Mouse (Mus musculus): ENCODE data around the gene Mlx.
A peak's percentile ranks its signal among the peaks of the same experiment; 100 is the strongest.

Mlx gene

DNA sequence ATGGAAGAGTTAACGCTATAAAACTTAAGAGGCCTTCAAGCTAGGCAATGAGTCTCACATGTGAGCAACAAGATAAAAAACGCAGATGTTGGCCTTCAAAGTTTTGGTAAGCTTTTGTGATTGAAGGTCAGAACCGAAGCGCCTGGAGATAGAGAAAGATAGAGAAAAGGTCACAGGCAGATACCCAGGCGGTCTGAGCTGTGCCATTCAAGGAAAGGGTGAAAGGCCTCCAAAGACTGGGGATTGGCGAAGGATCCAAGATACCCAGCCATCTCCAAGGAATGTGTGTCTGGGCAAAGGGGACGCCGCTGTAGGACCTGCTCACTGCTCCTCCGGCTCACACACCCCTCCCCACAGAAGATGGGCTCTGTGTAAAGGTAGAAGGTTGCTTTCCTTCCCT lies 22.1 kb upstream of the Mlx start:
- DNase-seq (ENCODE audit: low spot score in 2 of 2) = no peak

DNA sequence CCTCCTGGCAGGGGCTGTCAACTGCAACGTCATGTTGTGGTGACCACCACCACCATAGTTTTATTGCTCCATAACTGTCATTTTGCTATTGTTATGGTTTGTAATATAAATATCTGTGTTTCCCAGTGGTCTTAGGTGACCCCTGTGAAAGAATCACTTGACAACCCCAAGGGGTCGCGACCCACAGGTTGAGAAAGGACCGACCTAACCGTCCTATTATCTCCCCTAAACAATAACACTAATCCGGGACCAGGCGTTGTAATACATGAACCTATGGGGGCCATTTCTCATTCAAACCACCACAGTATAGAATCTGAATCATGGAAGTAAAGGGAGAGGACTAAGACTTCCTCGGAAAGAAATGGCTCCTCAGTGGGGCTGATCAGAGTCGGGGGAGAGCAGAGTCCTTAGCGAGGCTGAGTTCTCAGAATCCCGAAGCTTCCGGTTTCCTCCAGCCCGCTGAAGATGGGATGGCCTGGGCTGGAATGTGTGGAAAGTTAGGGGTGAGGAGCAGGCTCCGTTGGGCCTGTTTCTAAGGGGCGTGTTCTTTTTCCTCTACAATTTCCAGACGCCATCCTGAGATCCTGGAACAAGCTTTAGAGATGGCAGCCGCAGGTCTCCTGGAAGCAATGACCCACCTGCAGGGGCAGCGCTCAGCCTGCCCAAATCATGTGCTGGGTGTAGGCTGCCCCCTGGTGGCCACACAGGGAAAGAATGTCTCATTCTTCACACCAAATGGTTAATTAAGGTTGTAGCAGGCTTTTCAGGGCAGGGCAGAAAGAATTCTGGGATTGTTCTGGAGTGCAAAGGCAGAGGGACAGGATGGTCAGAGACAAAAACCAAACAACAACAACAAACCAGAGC lies 20.3 kb upstream of the Mlx start:
- peak in 1 of 2 experiments; percentile 71 for DNase-seq (ENCODE audit: low spot score in 2 of 2)

DNA sequence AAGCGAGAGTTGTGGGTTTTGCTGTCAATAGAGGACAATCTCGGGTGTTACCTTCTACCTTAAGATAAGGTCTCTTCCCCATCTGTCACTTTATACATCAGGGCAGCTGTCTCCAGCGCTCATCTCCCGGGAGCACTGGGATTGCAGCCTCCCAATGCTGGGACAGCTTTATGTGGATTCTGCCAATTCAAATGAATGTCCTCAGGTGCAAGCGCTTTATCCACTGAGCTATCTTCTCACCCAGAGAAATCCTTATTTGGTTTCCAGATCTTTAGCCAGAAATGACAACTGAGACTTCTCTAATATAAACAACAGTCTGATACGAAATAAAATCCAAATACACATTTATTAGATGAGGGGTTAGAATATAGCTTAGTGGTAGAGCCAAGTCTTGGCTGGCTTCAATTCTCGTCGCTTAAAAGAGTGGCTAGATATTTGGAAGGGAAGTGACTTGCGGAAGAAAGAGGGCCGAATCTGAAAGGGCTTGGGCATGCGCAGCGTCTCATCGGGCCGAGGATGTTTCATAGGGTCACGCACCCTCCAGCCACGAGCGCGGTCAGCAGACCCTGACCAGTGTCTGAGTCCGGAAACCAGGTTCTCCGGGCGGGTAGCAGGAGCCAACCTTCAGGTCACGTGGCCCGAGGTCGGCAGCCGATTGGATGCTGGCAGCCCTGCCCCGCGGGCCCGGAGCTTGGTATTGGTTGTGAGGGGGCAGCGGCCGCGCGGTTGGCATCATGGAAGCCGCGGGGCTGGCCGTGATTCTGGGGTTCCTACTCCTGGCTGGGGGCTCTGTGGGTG lies 17.5 kb upstream of the Mlx start, which contains the start of gene Naglu:
Gene Naglu, plus strand, starts transcription at position 622 of the 798 bp plus-strand sequence.
- DNase-seq (ENCODE audit: low spot score in 2 of 2) = peak; percentile 92 to 95

DNA sequence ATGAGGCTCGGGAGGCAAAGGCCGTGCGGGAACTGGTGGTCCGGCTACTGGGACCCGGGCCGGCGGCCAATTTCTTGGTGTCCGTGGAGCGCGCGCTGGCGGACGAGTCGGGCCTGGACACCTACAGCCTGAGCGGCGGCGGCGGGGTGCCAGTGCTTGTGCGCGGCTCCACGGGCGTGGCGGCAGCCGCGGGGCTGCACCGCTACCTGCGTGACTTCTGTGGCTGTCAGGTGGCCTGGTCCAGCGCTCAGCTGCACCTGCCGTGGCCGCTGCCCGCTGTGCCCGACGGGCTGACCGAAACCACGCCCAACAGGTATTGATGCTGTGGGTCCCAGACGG lies 16.9 kb upstream of the Mlx start:
- no peak for DNase-seq (ENCODE audit: low spot score in 2 of 2)

DNA sequence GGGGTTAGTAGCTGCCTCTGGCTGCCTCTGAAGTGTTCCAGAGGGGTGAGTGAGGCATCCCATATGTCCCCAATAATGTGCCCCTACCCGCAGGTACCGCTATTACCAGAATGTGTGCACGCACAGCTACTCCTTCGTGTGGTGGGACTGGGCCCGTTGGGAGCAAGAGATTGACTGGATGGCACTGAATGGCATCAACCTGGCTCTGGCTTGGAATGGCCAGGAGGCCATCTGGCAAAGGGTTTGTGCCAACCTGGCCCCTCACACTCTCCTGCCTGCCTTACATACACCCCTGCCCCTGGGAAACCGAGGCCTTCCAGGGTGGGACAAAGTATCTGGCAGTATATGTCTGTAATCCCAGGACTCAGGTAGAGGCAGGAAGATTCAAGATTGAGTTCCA lies 16.1 kb upstream of the Mlx start:
- no peak for DNase-seq (ENCODE audit: low spot score in 2 of 2)

DNA sequence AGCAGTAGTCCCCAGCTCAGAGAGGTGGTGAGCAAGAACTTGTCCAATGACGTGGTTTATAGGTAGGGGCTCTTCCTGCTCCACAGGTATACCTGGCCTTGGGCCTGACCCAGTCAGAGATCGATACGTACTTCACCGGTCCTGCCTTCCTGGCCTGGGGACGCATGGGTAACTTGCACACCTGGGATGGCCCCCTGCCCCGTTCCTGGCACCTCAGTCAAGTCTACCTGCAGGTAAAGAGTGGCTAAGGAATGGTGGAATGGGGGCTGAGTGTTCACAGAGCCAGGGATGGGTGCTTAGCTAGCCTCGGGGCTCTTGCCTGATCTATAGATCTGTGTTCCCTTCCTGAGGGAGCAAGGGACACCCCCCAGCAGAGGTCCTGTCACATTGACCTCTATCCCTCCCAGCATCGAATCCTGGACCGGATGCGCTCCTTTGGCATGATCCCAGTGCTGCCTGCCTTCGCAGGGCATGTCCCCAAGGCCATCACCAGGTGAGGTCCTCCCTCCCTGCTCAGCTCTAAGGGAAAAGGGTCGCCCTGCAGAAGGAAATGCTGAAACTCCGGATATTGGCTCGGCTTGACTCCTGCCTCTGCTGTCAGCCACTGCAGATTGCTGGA lies 15.2 kb upstream of the Mlx start:
- no peak for DNase-seq (ENCODE audit: low spot score in 2 of 2)

DNA sequence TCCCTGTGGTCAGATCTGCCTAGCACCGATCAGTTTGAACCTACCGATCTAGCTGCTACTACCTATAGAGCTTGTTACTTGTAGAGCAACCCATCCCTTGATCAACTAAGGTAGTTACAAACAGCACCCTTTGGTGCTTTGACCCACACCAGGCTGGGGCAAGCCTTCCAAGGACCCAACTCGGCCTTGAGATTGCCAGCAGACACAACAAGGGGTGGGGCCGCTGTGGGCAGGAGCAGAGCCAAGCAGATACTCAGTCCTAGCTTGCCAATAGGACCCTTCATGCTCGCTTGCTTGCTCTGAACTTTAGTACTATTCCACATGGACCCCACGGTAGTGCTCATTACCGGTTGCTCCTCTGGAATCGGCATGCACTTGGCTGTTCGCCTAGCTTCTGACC lies 9.0 kb upstream of the Mlx start, which contains the start of gene Hsd17b1:
Gene Hsd17b1, plus strand, starts transcription at position 291 of the 400 bp plus-strand sequence.
- DNase-seq (ENCODE audit: low spot score in 2 of 2) = no peak

DNA sequence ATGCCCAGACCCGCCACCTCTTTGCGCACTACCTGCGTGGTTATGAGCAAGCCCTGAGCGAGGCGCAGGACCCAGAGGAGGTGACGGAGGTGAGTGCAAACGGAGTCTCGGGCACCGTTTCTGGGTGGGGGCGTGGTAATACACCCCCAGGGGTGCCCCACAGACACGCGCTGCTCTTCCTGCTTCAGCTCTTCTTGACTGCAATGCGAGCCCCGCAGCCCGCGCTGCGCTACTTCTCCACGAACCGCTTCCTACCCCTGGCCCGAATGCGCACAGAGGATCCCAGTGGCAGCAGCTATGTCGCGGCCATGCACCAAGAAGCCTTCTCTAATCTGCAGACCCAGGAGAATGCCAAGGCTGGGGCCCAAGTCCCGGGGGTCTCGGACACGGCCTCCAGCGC lies 7.3 kb upstream of the Mlx start:
- DNase-seq (ENCODE audit: low spot score in 2 of 2) = no peak

DNA sequence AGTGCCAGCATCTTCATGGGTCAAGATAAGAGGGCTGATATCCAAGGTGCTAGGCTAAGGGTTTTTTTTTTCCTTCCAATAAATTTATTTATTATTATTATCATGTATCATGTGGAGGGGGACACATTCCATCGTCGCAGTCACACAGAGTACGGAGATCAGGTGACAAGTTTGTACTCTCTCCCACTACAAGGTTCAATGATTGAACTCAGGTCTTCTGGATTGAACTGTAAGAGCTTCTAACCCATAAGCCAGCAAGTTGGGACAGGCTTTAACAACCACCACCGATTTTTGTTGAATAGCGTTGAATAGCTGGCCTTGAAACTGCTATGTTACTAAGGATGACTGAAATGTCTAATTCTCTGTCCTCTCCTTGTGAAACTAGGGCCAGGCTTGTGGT lies 6.7 kb upstream of the Mlx start:
- no peak for DNase-seq (ENCODE audit: low spot score in 2 of 2)

DNA sequence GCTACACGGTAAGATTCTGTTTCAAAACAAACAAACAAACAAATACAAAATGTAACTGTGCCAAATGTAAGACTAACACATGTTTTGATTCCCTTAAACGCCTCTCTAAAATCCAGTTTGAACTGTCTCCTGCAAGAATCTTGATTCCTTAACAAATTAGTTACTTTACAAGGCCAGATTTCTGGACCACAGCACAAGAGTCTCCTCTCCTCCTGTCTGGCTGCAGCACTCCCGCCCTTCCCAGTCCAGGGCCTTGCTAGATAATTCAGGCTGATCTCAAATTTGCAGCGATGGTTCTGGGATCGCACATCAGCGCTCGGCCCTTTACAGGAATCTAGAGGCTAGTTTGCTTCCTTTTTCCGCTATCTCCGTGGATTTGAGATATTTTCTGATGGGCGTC lies 5.4 kb upstream of the Mlx start:
- DNase-seq (ENCODE audit: low spot score in 2 of 2) = no peak

DNA sequence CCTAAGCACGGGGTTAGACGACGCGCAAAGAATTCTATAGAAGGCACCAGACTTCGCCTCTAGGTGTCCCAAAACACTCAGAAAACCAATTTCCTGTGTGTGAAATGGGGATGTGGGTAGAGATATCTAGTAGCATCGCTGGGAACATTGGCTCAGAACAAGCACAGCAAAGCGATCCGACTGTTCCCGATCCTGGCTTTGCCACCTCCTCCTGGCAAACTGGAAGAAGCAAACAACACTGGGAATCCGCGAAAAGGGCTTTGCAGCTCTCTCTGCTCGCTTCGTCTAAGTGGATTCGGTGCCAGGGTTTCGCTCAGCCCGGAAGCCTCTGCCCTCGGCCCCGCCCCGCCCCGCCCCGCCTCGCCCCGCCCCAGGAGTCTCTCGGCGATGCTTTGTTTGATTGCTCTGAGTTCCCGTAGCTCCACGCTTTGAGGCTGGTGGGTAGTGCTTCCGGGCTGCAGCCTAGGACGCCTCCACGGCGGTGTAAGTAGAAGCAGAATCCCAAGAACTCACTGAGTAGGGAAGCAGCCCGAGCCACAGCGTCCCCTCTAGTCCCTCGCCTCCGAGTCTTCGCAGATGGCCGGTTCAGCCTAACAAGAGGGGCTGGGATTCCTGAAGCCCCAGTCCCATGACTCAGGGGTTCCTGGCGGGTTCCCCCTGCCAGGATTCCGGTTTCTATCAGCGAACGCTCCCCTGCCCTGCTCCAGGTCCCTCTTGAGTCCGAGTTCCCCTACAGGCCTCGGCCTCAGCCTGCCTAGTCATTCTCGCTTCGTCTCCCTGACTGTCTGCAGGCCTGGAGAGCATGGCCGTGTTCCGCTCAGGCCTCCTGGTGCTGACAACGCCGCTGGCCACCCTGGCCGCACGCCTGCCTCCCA lies 4.6 kb upstream of the Mlx start, which contains the start of gene Coasy:
Gene Coasy, plus strand, starts transcription at position 358 of the 875 bp plus-strand sequence.
- DNase-seq (ENCODE audit: low spot score in 2 of 2) = peak; percentile 84 to 85

DNA sequence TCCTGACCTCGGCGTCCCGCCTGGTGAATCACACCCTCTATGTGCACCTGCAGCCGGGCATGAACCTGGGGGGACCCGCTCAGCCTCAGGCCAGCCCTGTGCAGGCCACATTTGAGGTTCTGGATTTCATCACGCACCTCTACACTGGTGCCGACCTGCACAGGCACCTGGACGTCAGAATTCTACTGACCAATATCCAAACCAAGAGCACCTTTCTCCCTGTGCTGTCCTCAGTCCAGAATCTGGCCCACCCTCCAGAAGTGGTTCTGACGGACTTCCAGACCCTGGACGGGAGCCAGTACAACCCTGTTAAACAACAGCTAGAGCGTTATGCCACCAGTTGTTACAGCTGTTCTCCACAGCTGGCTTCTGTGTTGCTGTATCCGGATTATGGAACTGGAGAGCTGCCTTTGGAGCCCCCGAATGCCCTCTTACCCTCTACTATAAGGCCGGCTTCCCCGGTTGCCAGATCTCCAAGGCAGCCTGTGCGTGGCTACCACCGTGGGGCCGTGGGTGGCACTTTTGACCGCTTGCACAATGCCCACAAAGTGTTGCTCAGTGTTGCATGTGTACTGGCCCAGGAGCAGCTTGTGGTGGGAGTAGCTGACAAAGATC lies 3.9 kb upstream of the Mlx start:
- peak in 1 of 2 experiments; percentile 10 for DNase-seq (ENCODE audit: low spot score in 2 of 2)

DNA sequence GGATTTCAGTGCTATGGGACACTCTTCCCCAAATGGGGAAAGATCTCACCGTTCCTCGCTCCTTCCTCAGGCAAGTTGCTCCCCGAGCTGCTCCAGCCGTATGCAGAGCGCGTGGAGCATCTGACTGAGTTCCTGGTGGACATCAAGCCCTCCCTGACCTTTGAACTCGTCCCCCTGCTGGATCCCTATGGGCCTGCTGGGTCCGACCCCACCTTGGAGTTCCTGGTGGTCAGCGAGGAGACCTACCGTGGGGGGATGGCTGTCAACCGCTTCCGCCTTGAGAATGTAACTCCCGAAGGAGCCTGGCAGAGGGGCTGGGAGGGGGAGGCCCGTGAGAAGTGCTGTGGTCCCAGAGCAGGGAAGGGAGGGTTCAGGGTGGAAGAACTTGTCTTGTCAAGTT lies 2.8 kb upstream of the Mlx start:
- peak in 1 of 2 experiments; percentile 14 for DNase-seq (ENCODE audit: low spot score in 2 of 2)

DNA sequence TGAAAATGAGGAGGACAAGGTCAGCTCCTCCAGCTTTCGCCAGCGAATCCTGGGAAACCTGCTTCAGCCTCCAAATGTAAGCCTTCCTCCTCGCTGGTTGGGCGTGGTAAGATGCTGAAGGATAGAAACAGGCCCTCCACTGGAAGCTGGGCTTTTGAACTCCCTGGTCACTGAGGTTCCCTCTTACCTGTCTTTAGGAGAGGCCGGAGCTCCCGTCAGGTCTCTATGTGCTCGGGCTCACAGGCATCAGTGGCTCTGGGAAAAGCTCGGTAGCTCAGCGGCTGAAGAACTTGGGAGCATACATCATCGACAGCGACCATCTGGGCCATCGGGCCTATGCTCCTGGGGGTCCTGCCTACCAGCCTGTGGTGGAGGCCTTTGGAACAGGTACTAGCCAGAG lies 2.3 kb upstream of the Mlx start:
- DNase-seq (ENCODE audit: low spot score in 2 of 2) = peak in 1 of 2 experiments; percentile 6

DNA sequence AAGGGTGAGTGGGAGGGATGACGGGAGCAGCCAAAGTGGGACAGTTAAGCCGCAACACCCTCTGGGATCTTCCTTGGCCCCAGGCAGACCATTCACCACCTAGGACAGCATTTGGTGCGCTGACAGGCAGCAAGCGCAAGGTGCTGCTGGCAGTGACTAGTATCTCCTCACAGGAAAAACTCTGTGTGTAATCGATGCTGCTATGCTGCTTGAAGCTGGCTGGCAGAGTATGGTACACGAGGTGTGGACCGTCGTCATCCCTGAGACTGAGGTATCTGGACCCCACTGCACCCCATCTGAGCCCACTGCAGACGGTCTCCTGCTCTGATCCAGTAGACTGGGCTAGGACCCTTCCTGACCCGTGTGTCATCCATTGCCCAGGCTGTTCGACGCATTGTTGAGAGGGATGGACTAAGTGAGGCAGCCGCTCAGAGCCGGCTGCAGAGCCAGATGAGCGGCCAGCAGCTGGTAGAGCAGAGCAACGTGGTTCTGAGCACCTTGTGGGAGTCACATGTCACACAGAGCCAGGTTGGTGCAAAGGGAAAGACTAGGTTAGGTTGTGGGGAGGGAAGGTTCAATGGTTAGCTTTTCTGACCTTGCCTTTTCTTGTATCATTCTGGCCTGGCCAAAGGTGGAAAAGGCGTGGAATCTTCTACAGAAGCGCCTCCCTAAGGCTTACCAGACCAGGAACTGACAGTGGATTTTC lies 1.3 kb upstream of the Mlx start:
- peak in 1 of 2 experiments; percentile 7 for DNase-seq (ENCODE audit: low spot score in 2 of 2)

DNA sequence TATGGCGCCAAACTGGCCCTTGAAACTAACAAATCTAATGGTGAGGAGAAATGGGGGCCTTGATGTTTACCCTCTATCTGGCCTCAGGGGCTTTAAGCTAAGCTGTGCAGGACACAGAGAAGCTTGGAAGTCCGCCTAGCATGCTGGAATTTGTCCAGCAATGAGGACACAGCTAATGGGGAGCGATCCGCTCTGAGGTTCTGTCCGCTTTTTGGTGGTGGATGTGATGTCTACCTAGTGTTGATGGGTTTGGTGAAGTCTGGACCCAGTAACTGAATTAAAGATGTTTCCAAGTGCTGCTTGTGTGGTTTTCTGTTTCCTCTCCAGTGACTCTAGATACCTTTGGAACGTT lies 778 bp upstream of the Mlx start:
- DNase-seq (ENCODE audit: low spot score in 2 of 2) = peak in 1 of 2 experiments; percentile 8

DNA sequence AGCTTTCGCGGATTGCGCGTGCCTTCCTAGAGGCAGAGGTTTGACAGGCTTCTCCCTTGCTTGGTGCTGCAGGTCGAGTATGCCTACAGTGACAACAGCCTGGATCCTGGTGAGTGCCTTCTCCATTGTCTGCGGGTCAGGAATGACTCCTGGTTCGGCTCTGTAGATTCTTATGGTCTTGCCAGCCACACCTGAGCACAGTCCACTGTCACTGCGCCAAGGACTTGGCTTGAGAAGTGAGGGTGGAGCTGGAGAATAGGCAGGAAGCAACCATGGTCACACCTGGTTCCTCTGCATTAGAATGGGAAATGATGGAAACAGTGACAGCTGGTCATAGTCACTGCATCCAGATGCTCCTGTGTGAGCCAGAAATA lies 592 bp downstream of the Mlx start:
- DNase-seq (ENCODE audit: low spot score in 2 of 2) = no peak

DNA sequence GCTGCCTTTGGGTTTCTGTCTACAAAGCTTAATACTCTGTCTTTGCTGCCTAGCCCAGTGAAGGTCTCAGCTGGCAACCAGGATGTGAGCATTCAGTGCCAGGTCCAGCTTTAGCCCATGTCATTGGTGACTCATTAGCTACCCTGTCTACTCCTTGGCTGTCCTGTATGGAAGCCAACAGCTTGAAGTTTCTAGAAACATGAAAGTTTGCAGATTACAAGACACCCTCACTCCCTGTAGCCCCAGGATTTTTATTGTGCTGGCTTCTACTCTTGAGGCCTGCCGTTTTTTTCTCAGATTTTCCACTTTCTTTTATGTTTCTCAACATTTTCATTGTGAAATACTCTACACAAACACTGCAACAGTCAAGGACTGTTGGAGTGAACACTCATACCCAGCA lies 2.9 kb downstream of the Mlx start:
- no peak for DNase-seq (ENCODE audit: low spot score in 2 of 2)

DNA sequence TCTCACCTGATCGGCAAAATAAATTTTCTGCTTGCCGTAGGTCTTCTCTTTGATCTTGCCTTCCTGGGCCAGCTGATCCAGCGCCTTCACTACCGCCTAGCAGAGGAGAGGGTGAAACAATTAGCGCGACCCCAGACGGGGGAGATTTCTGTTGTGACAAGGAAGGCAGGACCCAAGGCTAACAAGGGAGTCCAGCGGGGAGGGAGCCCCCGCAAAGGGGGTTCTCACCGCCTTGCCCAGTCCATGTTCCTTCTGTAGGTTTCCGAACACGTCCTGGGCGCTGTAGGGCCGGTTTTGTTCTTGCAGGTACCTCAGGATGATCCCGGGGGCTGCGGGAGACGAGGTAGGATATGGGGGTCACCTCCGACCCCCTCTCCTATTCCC lies 7.8 kb downstream of the Mlx start:
- DNase-seq (ENCODE audit: low spot score in 2 of 2) = no peak

DNA sequence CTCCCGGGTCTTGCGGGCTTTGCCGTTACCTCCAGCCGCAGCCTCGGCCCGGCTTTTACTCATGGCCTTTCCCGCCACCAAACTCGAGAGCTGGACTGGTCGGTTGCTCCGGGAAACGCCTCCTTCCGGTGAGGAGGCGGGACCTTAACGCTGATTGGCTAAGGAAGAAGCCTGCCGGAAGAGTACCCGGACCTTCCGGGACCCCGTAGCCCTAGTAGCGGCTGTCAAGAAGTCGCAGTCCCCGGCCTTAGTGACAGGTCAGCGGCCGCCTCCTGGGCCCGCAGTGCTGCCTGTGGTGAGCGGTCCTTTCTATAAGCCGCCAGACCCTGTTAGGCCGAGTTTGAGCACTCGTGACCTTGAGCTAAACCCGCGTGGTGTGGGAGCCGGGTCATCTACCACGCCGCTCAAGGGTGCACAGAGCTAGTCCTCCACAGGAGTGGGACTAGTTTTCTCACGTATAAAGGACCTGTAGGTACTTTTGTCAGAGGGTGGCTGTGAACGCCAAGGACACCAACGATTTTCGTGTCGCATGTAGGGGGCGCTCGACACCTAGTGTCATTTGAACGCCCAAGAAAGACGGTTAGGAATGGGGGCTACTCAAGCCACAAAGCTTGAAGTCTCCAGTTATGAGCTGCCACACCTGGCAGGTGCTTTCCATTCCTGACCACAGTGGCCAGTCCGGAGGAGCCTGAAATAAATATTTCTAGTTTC lies 8.4 kb downstream of the Mlx start, which contains the start of gene Psmc3ip:
Gene Psmc3ip, minus strand, starts transcription at position 123 of the 711 bp plus-strand sequence.
- DNase-seq (ENCODE audit: low spot score in 2 of 2) = peak; percentile 92 to 93
